Mouse (Mus musculus) bone marrow, adult 2 months (tissue): Measurements from ENCODE around the gene Atg14.

ENCODE experiments used
- CTCF ChIP-seq: fragments of 200-500 bp; IDR thresholded peaks from 2 replicates; pipeline ENCODE4 v1.5.1; 2011; ENCODE audit warnings: low read length, control low read depth; ENCODE audit not compliant: control insufficient read depth, insufficient read depth
- POLR2A ChIP-seq: fragments of 200-500 bp; IDR thresholded peaks from 2 replicates; pipeline ENCODE4 v1.6.1; 2011; ENCODE audit warnings: low read depth, mild to moderate bottlenecking, control low read depth, low read length, borderline replicate concordance; ENCODE audit not compliant: control insufficient read depth

- TF ChIP-seq POLR2A = no peak
- no peak for TF ChIP-seq CTCF
These were observed 15.2 kb downstream of the Atg14 start for GRCm38 (mm10) chr14:47555225-47555624.
